Mouse (Mus musculus) urinary bladder, postnatal 10 days (tissue): ENCODE measurements around the gene Commd2.

Experiments
- DNase-seq: peaks from one replicate; pipeline ENCODE4 v3.0.0; 2022; ENCODE audit warnings: low spot score

Commd2 gene

GRCm38 (mm10) chr3:57615652-57616051 lies 35.9 kb downstream of the Commd2 start:
- no peak for DNase-seq

GRCm38 (mm10) chr3:57612430-57612997 lies 39.0 kb downstream of the Commd2 start:
- DNase-seq: no peak

GRCm38 (mm10) chr3:57611776-57612175 lies 39.7 kb downstream of the Commd2 start:
- DNase-seq: no peak

- DNase-seq: no peak
Measured at GRCm38 (mm10) chr3:57604618-57605015, 46.9 kb downstream of the Commd2 start.

GRCm38 (mm10) chr3:57603891-57604617 lies 47.5 kb downstream of the Commd2 start:
- no peak for DNase-seq

GRCm38 (mm10) chr3:57602610-57603009 lies 48.9 kb downstream of the Commd2 start:
- DNase-seq: no peak

- DNase-seq: no peak
Measured at GRCm38 (mm10) chr3:57596566-57596965, 54.9 kb downstream of the Commd2 start.

- no peak for DNase-seq
Measured at GRCm38 (mm10) chr3:57595506-57595905, 56.0 kb downstream of the Commd2 start.
